Comparison of ENCODE assay signal across 26 mouse cellular contexts in genomic region chr5:116361342-116361741, GRCm38 (mm10).
DNase-seq lines count a peak whose midpoint lies in the region; ATAC-seq and TF ChIP-seq lines count a peak whose summit lies in the region.
"Had no signal": no experiment of that assay in that cellular context is flagged by ENCODE, and none has a peak within 500 bp of the region (broad histone marks: within the 10 kb centered on the region; RNA-seq: fewer than 3 reads in every experiment).

No protein-coding gene starts in this region.

- TF ChIP-seq EP300 in stomach, postnatal 0 days (optimal IDR thresholded peaks at IDR 0.05): no peak

- no peak overlapping the region for H3K9ac ChIP-seq in midbrain, postnatal 0 days (replicated peaks; ENCODE audit: low read length, poor library complexity, severe bottlenecking)
- no peak overlapping the region for H3K9ac ChIP-seq in midbrain, embryonic 11.5 days (ENCODE audit: low read length)
- no peak overlapping the region for H3K9ac ChIP-seq in stomach, postnatal 0 days (ENCODE audit: low read length)
- H3K9ac ChIP-seq: limb, embryonic 12.5 days; neural tube, embryonic 12.5 days had no signal

- H3K4me2 ChIP-seq in midbrain, postnatal 0 days (ENCODE audit: low read depth, low read length, poor library complexity, severe bottlenecking): no peak overlapping the region
- no peak overlapping the region for H3K4me2 ChIP-seq in midbrain, embryonic 11.5 days
- no peak overlapping the region for H3K4me2 ChIP-seq in stomach, postnatal 0 days (replicated peaks; ENCODE audit: low read depth)
- H3K4me2 ChIP-seq: limb, embryonic 12.5 days; neural tube, embryonic 12.5 days had no signal

- no peak overlapping the region for H3K4me3 ChIP-seq in layer of hippocampus, adult 2 months
- H3K4me3 ChIP-seq in midbrain, postnatal 0 days (ENCODE audit: low read depth, low read length): no peak overlapping the region
- H3K4me3 ChIP-seq in midbrain, embryonic 11.5 days (ENCODE audit: low read depth, low read length): no peak overlapping the region
- no peak overlapping the region for H3K4me3 ChIP-seq in stomach, postnatal 0 days (ENCODE audit: low read depth, low read length)
- H3K4me3 ChIP-seq in limb, embryonic 10.5 days: no peak overlapping the region
- H3K4me3 ChIP-seq: forebrain, embryonic 10.5 days; limb, embryonic 12.5 days; midbrain, embryonic 10.5 days; neural tube, embryonic 12.5 days had no signal

- H3K4me1 ChIP-seq in midbrain, postnatal 0 days (ENCODE audit: insufficient read depth, low read length): no peaks in the 10 kb centered on the region
- no peaks in the 10 kb centered on the region for H3K4me1 ChIP-seq in midbrain, embryonic 11.5 days (ENCODE audit: control insufficient read depth, insufficient read depth, low read length)
- no peaks in the 10 kb centered on the region for H3K4me1 ChIP-seq in stomach, postnatal 0 days (replicated peaks; ENCODE audit: control insufficient read depth, insufficient read depth)
- H3K4me1 ChIP-seq in limb, embryonic 10.5 days: peaks cover 14% of the 10 kb centered on the region
- H3K4me1 ChIP-seq: forebrain, embryonic 10.5 days; midbrain, embryonic 10.5 days; neural tube, embryonic 12.5 days had no signal

- H3K27ac ChIP-seq in layer of hippocampus, adult 2 months: no peak overlapping the region
- H3K27ac ChIP-seq in midbrain, postnatal 0 days (ENCODE audit: low read depth, low read length): no peak overlapping the region
- no peak overlapping the region for H3K27ac ChIP-seq in midbrain, embryonic 11.5 days (ENCODE audit: low read depth, low read length)
- H3K27ac ChIP-seq in stomach, postnatal 0 days (replicated peaks): no peak overlapping the region
- H3K27ac ChIP-seq in limb, embryonic 10.5 days: no peak overlapping the region
- H3K27ac ChIP-seq: forebrain, embryonic 10.5 days; limb, embryonic 12.5 days; macrophage; midbrain, embryonic 10.5 days; neural tube, embryonic 12.5 days had no signal

- H3K36me3 ChIP-seq in midbrain, postnatal 0 days (ENCODE audit: insufficient read depth, low read length): no peaks in the 10 kb centered on the region
- no peaks in the 10 kb centered on the region for H3K36me3 ChIP-seq in midbrain, embryonic 11.5 days (ENCODE audit: control insufficient read depth, insufficient read depth, low read length)
- H3K36me3 ChIP-seq in stomach, postnatal 0 days (ENCODE audit: control insufficient read depth, insufficient read depth, low read length): no peaks in the 10 kb centered on the region
- H3K36me3 ChIP-seq in limb, embryonic 10.5 days: no peaks in the 10 kb centered on the region
- H3K36me3 ChIP-seq: forebrain, embryonic 10.5 days; limb, embryonic 12.5 days; midbrain, embryonic 10.5 days; neural tube, embryonic 12.5 days had no signal

- no peaks in the 10 kb centered on the region for H3K9me3 ChIP-seq in midbrain, postnatal 0 days (ENCODE audit: low read length)
- H3K9me3 ChIP-seq in midbrain, embryonic 11.5 days (ENCODE audit: control insufficient read depth, low read length): no peaks in the 10 kb centered on the region
- H3K9me3 ChIP-seq in stomach, postnatal 0 days (ENCODE audit: control insufficient read depth, low read length): peaks cover 4% of the 10 kb centered on the region; the same call in 1 of the 2 replicates
- no peaks in the 10 kb centered on the region for H3K9me3 ChIP-seq in limb, embryonic 10.5 days (replicated peaks)

- WGBS in midbrain, postnatal 0 days: 75% methylated on average over 6 of the region's 6 CpGs
- WGBS in midbrain, embryonic 11.5 days: 77% methylated on average over 6 of the region's 6 CpGs
- 75% methylated on average over 6 of the region's 6 CpGs for WGBS in stomach, postnatal 0 days
- WGBS in limb, embryonic 10.5 days: 72% methylated on average over 6 of the region's 6 CpGs

- TF ChIP-seq CTCF in layer of hippocampus, adult 2 months (conservative IDR thresholded peaks at IDR 0.05): peak; percentile 47
- TF ChIP-seq CTCF in midbrain, postnatal 0 days (IDR thresholded peaks at IDR 0.05): peak; percentile 53
- TF ChIP-seq CTCF in stomach, postnatal 0 days (IDR thresholded peaks at IDR 0.05; ENCODE audit: low read depth): peak; percentile 45

- H3K27me3 ChIP-seq in midbrain, postnatal 0 days (ENCODE audit: insufficient read depth, low read length): no peaks in the 10 kb centered on the region
- H3K27me3 ChIP-seq in midbrain, embryonic 11.5 days (ENCODE audit: control insufficient read depth, insufficient read depth, low read length): no peaks in the 10 kb centered on the region
- H3K27me3 ChIP-seq in stomach, postnatal 0 days (ENCODE audit: control insufficient read depth, insufficient read depth, low read length): no peaks in the 10 kb centered on the region
- H3K27me3 ChIP-seq in limb, embryonic 10.5 days (ENCODE audit: low read depth, poor library complexity, severe bottlenecking): no peaks in the 10 kb centered on the region
- H3K27me3 ChIP-seq: CH12.LX; limb, embryonic 12.5 days; neural tube, embryonic 12.5 days had no signal

- peak; percentile 7 for DNase-seq in CD4-positive, CD25-positive, alpha-beta regulatory T cell, adult 2 months (ENCODE audit: low read depth, low spot score)
- DNase-seq in layer of hippocampus, adult 2 months (ENCODE audit: low spot score in 2 of 2): no peak
- no peak for DNase-seq in layer of hippocampus, adult 18-20 months (ENCODE audit: low spot score in 2 of 2)
- no peak for DNase-seq in midbrain, postnatal 0 days (ENCODE audit: low spot score)
- DNase-seq in midbrain, embryonic 11.5 days (ENCODE audit: low spot score, missing footprints): no peak
- DNase-seq in stomach, postnatal 0 days (ENCODE audit: low spot score): no peak
- DNase-seq in limb, embryonic 10.5 days (ENCODE audit: low spot score): no peak
- DNase-seq: adrenal gland, postnatal 36 days; cerebellum, adult 18-20 months; cerebellum, postnatal 25 days; gastrocnemius, postnatal 10 days; heart, adult 18-20 months; heart, postnatal 4 days; kidney, adult 2 months; kidney, postnatal 25 days; layer of hippocampus, adult 9-11 months; lung, adult 2 months; thymus, postnatal 36 days had no signal

- ATAC-seq in CD4-positive, CD25-positive, alpha-beta regulatory T cell, adult 4 months: no peak
- no peak for ATAC-seq in midbrain, postnatal 0 days (ENCODE audit: low FRiP score)
- no peak for ATAC-seq in midbrain, embryonic 11.5 days (ENCODE audit: low FRiP score)
- ATAC-seq in stomach, postnatal 0 days (ENCODE audit: low FRiP score, low TSS enrichment): no peak
- ATAC-seq: hindbrain, embryonic 16.5 days had no signal
